ENCODE assay signal across 8 mouse cellular contexts in the genomic region with DNA sequence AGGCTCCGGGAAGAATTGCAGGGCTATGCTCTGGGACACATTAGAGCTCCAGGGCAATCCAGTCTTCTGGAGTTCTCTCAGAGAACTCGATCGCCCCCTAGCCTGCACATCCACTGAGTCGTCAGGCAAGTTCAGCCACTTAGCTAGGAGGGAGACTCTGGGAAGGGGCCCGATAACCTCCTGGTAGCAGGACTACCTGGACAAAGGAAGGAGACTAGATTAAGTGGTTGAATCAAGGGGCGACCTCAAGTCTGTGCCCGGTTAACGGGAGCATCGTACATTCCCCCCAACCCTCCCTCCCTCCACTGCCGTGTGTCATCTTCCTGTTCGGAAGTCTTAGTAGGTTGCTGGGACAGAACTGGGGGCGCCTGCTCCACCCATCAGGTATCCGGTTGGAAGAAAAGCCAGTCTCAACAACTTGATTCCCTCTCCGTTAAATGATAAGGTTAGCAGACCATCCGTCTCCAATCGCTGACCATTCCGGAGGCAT.
DNase-seq lines count a peak whose midpoint lies in the region; ATAC-seq lines count a peak whose summit lies in the region.

No protein-coding gene starts in this region.

- H3K27ac ChIP-seq in macrophage = peak overlapping the region; percentile 92

- peaks cover 4% of the 10 kb centered on the region; the same call in 1 of the 2 replicates for H3K36me3 ChIP-seq in macrophage (ENCODE audit: inconsistent target)

- H3K79me2 ChIP-seq in macrophage (ENCODE audit: inconsistent target) = peaks cover 19% of the 10 kb centered on the region

- no peak for ATAC-seq in megakaryocyte progenitor cell, adult 5-6 weeks (replicated peaks; ENCODE audit: poor library complexity)

- peak overlapping the region; percentile 77 for H3K4me3 ChIP-seq in macrophage (ENCODE audit: inconsistent target)

- WGBS in macrophage (ENCODE audit: missing documents) = 11% methylated on average over 15 of the region's 17 CpGs

- DNase-seq in R1 (ENCODE audit: low read depth, low spot score) = peak; percentile 92
- DNase-seq in cerebellum, postnatal 36 days = peak; percentile 85 to 87
- peak; percentile 84 to 85 for DNase-seq in gastrocnemius, adult 8-10 months (ENCODE audit: low spot score in 2 of 2)
- DNase-seq in induced T-regulatory cell, adult 2 months (ENCODE audit: low read depth) = peak; percentile 79
- DNase-seq in left cerebral cortex, adult 9 months (ENCODE audit: low spot score in 2 of 2) = peak; percentile 51 to 90
- DNase-seq in skeletal muscle tissue, adult 2 months (ENCODE audit: low read depth, low spot score) = peak; percentile 72
